Mouse (Mus musculus) kidney, postnatal 0 days (tissue): Measurements from ENCODE around the gene Irak2. TPM values are rescaled to one million over a fixed set of nuclear protein-coding genes. Genes with fewer than 3 reads are reported as not detected.
A peak's percentile ranks its signal among the peaks of the same experiment; 100 is the strongest.

Source experiments
- ATAC-seq: fragments of 200-750 bp; cut with Nextera tagmentation; replicated peaks from 2 replicates; pipeline ENCODE4 v1.8.0; 2017; ENCODE audit warnings: low read depth, moderate number of reproducible peaks, moderate TSS enrichment, moderate library complexity; ENCODE audit not compliant: low FRiP score
- DNase-seq: peaks from one replicate; pipeline ENCODE4 v3.0.0-alpha.2; 2016; ENCODE audit warnings: low spot score
- H3K27ac ChIP-seq: fragments of 300-500 bp; sonication (generic); 2 replicates; pipeline ENCODE4 v1.5.1; 2014; ENCODE audit warnings: mild to moderate bottlenecking
- H3K27me3 ChIP-seq: fragments of 300-500 bp; sonication (generic); 2 replicates; pipeline ENCODE4 v1.6.1; 2014; ENCODE audit warnings: low read length, mixed read lengths; ENCODE audit not compliant: insufficient read depth
- H3K36me3 ChIP-seq: fragments of 300-500 bp; sonication (generic); 2 replicates; pipeline ENCODE4 v1.6.1; 2014; ENCODE audit warnings: low read length, mixed read lengths; ENCODE audit not compliant: insufficient read depth
- H3K4me1 ChIP-seq: fragments of 300-500 bp; sonication (generic); replicated peaks from 2 replicates; pipeline ENCODE4 v1.6.1; 2014; ENCODE audit warnings: antibody characterized with exemption, low read length, mixed read lengths; ENCODE audit not compliant: insufficient read depth
- H3K4me2 ChIP-seq: fragments of 300-500 bp; sonication (generic); 2 replicates; pipeline ENCODE4 v1.6.1; 2014; ENCODE audit warnings: mild to moderate bottlenecking, low read length, moderate library complexity, mixed read lengths
- H3K4me3 ChIP-seq: fragments of 300-500 bp; sonication (generic); replicated peaks from 2 replicates; pipeline ENCODE4 v1.5.1; 2014; ENCODE audit warnings: low read depth, low read length
- H3K9ac ChIP-seq: fragments of 300-500 bp; sonication (generic); 2 replicates; pipeline ENCODE4 v1.6.1; 2014; ENCODE audit warnings: low read depth, low read length
- H3K9me3 ChIP-seq: fragments of 300-500 bp; sonication (generic); replicated peaks from 2 replicates; pipeline ENCODE4 v1.6.1; 2016; ENCODE audit warnings: low read length, inconsistent platforms, mixed read lengths
- CTCF ChIP-seq: IDR thresholded peaks from 2 replicates; pipeline ENCODE4 v1.5.1; 2016; ENCODE audit warnings: antibody characterized with exemption, low read depth, mild to moderate bottlenecking, moderate library complexity
- WGBS: fragments of 180-500 bp; shearing (Covaris S2); extraction: QIAGEN DNeasy Blood & Tissue Kit; methylation state at CpG from one replicate; pipeline ENCODE4 v1.1.7; 2014; 5-methylcytosine and 5-hydroxymethylcytosine counted together
- polyA plus RNA-seq: library from polyadenylated mRNA; unstranded; fragments of >200 nt; fragmentation: Nextera tagmentation; extraction: Ambion mirVana; gene quantifications from 2 replicates; pipeline ENCODE4 v1.2.1, GENCODE M21; 2015

The Irak2 gene
- polyA plus RNA-seq, 1 experiment from 2014 or later = 5.3 TPM

DNA sequence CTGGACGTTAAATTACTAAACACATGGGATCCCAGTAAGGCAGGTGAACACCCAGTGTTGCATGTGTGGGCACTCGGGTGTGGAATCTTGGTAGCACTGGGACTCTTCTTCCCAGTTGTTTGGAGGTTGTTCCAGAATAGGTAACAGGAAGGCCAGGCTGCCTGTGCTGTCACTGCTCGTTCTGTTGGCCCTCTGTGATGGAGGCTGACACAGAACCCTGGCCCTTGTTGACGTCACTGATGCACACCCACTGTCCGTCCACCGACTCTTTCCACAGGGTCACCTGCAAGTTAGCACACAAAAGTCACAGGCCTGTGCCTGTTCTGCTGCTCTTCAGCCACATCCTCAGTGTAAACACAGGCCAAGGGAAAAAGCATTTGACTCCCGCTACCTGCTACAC, 89.9 kb downstream of the Irak2 start:
- peaks cover 54% of the 10 kb centered on the region for H3K36me3 ChIP-seq
- H3K27me3 ChIP-seq = no peaks in the 10 kb centered on the region
- H3K4me2 ChIP-seq = no peak overlapping the region
- H3K9ac ChIP-seq = no peak overlapping the region
- ATAC-seq = no peak
- no peak for DNase-seq
- no peak overlapping the region for H3K4me3 ChIP-seq
- WGBS = 89% methylated on average over 7 of the region's 7 CpGs
- no peaks in the 10 kb centered on the region for H3K4me1 ChIP-seq
- H3K27ac ChIP-seq = no peak overlapping the region
- no peaks in the 10 kb centered on the region for H3K9me3 ChIP-seq
- no peak for TF ChIP-seq CTCF

DNA sequence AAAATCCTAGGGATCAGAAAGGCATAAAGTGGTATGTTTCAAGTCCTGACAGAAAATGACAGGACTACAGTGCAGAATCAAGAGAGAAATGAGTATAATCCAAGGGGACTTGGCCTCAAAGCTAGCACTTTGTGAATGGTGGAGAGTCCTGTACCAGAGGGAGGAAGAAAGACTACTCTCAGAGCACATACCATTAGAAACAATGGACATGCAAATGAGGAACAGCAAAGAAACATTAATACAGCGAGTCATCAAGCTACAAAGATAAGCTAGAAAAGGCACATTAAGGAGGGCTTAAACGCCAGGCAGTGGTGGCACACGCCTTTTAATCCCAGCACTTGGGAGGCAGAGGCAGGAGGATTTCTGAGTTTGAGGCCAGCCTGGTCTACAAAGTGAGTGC, 93.0 kb downstream of the Irak2 start:
- H3K4me2 ChIP-seq = no peak overlapping the region
- no peak for DNase-seq
- no peaks in the 10 kb centered on the region for H3K9me3 ChIP-seq
- peaks cover 75% of the 10 kb centered on the region for H3K36me3 ChIP-seq
- H3K9ac ChIP-seq = no peak overlapping the region
- H3K4me1 ChIP-seq = no peaks in the 10 kb centered on the region
- H3K4me3 ChIP-seq = no peak overlapping the region
- no peak for TF ChIP-seq CTCF
- no peak overlapping the region for H3K27ac ChIP-seq
- 97% methylated on average over 3 of the region's 3 CpGs for WGBS
- H3K27me3 ChIP-seq = no peaks in the 10 kb centered on the region
- no peak for ATAC-seq

DNA sequence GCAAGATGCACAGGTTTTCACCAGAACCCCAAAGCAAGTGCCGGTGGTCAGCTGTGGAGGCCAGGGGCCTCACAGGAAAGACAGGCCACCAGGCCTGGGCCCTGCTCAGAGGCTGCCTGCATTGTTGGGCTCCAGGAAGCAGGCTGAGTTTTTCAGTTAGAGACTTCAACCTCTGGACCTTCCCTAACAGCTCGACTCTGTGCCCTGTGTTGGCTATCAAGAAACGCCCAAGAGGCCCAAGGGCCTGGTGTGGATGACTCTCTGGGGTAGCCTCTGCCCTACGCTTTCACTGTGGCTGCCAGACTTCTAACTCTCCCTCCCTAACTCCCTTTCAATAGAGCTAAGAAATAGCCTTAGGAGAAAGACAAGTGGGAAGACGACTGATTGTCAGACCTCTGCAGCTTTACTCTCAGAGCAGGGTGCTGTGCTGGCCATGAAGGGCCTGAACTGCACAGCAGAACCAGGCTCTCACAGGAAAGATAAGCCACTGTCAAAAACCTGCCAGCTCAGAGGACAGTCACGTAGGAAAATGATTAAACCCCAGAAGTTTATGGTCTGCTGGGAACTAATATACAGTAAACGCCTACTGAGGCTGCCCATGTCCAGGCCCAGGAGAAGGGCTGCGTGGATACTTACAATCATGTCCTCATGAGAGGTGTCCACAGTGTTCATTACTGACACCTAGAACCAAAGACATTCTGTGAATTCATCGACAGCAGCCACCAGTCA, 99.2 kb downstream of the Irak2 start:
- ATAC-seq (no peak), DNase-seq (no peak)
- TF ChIP-seq CTCF = no peak
- no peak overlapping the region for H3K27ac ChIP-seq
- H3K36me3 ChIP-seq = peaks cover 27% of the 10 kb centered on the region
- 88% methylated on average over 9 of the region's 9 CpGs for WGBS
- no peak overlapping the region for H3K9ac ChIP-seq
- no peaks in the 10 kb centered on the region for H3K27me3 ChIP-seq
- no peaks in the 10 kb centered on the region for H3K9me3 ChIP-seq
- H3K4me3 ChIP-seq = no peak overlapping the region
- peaks cover 3% of the 10 kb centered on the region; the same call in 1 of the 2 replicates for H3K4me1 ChIP-seq
- H3K4me2 ChIP-seq = no peak overlapping the region

DNA sequence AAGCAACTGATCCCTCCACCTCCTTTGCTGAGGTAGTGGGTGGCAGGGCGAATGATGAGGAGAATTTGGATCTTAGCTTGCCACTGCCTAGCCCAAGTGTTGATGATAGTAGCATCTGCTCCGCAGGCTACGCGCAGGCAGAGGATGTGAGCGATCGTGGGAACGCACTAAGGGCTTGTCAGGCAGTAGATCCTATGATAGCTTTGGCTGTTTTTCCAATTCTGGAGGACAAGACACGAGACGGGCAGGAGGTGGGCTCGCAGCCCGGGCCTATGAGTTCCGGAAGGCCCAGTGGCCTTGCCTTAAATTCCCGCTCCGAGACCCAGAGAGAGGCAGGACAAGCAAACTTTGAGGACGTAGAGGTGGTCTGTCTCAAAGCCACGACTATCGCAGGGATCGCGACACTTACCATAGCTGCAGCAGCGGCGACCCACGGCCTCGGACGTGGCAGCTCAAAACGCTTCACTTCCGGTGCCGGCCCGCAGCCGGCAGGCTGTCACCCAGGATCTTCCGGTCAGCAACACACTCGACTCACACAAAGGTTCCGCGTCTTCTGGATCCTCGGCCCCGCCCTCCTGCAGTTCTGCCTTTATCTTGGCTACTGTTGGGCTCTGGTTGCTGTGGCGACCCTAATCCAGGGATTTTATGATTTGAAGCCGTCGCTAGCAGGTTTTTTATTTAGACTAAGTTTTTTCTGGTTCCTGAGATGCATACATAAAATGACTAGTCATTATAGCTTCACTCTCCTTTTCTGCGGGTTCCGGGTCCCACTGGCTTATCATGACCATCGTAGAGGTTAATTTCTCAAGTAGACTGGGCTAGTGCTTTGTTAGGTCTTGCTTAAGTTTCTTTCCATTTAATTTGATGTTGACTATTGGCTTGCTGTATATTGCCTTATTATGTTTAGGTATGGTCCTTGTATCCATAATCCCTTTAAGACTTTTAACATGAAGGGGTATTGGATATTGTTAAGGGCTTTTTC, 102.3 kb downstream of the Irak2 start, which contains the start of gene Sec13:
Gene Sec13 (minus strand): TSS at position 508 of the 982 bp plus-strand sequence.
- Histone ChIP-seq H3K4me1 (peaks cover 3% of the 10 kb centered on the region; the same call in 1 of the 2 replicates), H3K4me2 (peak within 1 kb of the TSS; percentile 85), H3K27me3 (no peaks in the 10 kb centered on the region), H3K9me3 (no peaks in the 10 kb centered on the region), H3K9ac (peak within 1 kb of the TSS; percentile 98), H3K4me3 (peak within 1 kb of the TSS; percentile 97), H3K27ac (peak within 1 kb of the TSS; percentile 82), H3K36me3 (peaks cover 9% of the 10 kb centered on the region)
- 7% methylated on average over 41 of the region's 41 CpGs for WGBS
- ATAC-seq (peak; percentile 80), DNase-seq (peak; percentile 93)
- no peak for TF ChIP-seq CTCF

DNA sequence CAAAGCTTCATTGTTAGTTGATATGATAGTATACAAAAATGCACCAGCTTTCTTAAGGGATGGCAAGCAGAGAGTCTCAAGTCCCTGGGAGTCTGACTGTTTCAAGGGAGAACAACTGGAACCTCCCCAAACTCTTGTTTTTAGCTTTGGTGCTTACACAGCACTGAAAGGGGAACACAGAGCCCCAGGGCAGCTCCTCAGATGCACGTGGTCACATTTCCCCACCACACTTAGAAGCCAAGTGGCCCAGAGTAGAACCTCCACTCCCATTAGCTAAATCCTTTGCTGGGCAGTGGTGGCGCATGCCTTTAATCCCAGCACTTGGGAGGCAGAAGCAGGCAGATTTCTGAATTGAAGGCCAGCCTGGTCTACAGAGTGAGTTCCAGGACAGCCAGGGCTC, 103.2 kb downstream of the Irak2 start:
- H3K4me1 ChIP-seq = peaks cover 3% of the 10 kb centered on the region; the same call in 1 of the 2 replicates
- no peak overlapping the region for H3K9ac ChIP-seq
- no peak overlapping the region for H3K4me2 ChIP-seq
- H3K27me3 ChIP-seq = no peaks in the 10 kb centered on the region
- DNase-seq (no peak), ATAC-seq (no peak)
- H3K27ac ChIP-seq = no peak overlapping the region
- no peaks in the 10 kb centered on the region for H3K9me3 ChIP-seq
- no peak overlapping the region for H3K4me3 ChIP-seq
- TF ChIP-seq CTCF = no peak
- peaks cover under 1% of the 10 kb centered on the region; the same call in 1 of the 2 replicates for H3K36me3 ChIP-seq
- whole genome bisulfite sequencing = 68% methylated on average over 2 of the region's 2 CpGs

DNA sequence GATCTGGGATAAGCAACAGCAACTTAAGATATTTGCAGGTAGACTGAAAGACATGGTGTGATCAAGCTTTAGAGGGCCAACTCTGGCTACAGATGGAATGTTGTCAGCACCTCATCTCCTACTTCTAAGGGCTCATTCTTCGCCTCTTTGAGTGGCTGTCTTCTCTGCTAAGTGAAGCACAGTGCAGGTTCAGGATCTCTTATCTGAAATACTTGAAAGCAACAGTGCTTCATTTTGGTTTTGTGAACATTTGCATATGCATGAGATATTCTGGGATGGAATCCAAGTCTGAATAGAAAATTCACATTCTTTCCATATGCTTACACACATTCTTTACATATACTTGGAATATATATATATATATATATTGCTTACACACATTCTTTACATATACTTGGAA, 104.1 kb downstream of the Irak2 start:
- no peaks in the 10 kb centered on the region for H3K36me3 ChIP-seq
- DNase-seq = no peak
- peaks cover 3% of the 10 kb centered on the region; the same call in 1 of the 2 replicates for H3K4me1 ChIP-seq
- no peak for TF ChIP-seq CTCF
- H3K4me3 ChIP-seq = no peak overlapping the region
- ATAC-seq = no peak
- 86% methylated on average over 1 of the region's 1 CpGs for WGBS
- H3K27ac ChIP-seq = no peak overlapping the region
- H3K27me3 ChIP-seq = no peaks in the 10 kb centered on the region
- no peak overlapping the region for H3K9ac ChIP-seq
- no peak overlapping the region for H3K4me2 ChIP-seq
- no peaks in the 10 kb centered on the region for H3K9me3 ChIP-seq
